Mouse (Mus musculus) bone marrow macrophage, adult 2 months (primary cell): Measurements from ENCODE around the gene C9orf72.

Experiments used
- CTCF ChIP-seq: IDR thresholded peaks from 2 replicates; pipeline ENCODE4 v1.5.1; 2012; ENCODE audit warnings: low read depth, mild to moderate bottlenecking, low read length, moderate library complexity
- POLR2A ChIP-seq: IDR thresholded peaks from 2 replicates; pipeline ENCODE4 v1.6.1; 2012; ENCODE audit warnings: mild to moderate bottlenecking, low read depth, low read length, borderline replicate concordance

DNA sequence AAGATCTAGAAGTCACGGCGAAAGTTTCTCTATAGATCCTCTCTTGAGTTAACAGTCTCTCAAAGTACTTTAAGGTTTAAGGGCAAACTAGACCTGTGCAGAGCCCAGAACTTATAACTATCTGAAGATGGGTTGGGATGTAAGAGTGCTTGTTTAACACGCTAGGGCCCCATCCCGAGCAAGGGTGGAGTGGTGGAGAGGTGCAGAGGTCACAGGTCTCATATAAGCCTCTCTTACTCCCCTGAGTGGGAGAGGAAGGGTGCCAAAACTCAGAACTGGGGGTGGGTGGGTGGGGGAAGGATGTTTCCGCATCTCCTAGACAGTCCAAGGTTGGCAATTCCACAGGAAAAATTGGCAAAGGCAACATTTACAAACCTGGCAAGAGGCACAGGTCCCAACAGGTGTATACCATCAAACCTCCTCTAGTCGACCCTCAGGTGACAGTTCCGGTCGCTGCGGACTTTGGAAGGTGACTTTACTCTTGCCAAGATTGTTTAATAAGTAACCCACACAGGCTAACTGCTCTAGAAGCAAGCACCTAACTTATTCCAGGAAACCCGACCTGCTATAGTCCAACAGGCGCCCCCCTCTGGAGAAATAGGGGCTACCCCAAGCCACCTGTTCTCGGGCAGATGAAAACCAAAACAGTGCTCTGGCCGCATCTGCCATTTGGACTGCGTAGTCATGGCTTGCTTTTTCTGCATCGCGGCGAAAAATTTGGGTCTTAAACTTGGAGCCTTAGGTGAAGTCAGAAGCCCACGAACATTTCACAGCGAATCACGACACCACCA is 70.6 kb downstream of the C9orf72 start:
- no peak for TF ChIP-seq CTCF
- TF ChIP-seq POLR2A, result no peak
